Mouse (Mus musculus): Measurements from ENCODE around the gene Kazn.

DNA sequence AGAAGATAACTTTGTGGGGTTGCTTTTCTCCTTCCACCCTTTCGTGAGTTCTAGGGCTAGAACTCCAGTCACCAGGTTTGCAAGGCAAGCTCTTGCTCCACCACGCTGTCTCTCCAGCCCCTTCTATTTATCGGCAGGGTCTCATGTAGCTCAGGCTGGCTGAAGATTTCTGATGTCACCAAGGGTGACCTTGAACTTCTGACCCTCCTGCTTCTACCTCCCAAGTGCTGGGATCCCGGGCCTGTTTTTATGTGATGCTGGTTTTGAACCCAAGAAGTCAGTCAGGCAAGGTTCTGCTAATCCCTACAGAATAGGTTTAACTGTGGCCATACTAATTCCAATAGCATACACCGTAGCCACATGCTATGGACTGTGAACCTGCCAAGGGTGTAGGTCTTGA, 5.4 kb upstream of the Kazn start:
- TF ChIP-seq POLR2A (IDR thresholded peaks at IDR 0.05; ENCODE audit: control insufficient read depth, extremely low read depth, insufficient read depth, low read length, poor library complexity) (no peak), CTCF (IDR thresholded peaks at IDR 0.05; ENCODE audit: borderline replicate concordance, control insufficient read depth, extremely low read depth, insufficient read depth, low read length, poor library complexity) (no peak)
